Mouse (Mus musculus) intestine, embryonic 15.5 days (tissue): Measurements from ENCODE around the gene Ropn1l. TPM values are rescaled to one million over a fixed set of nuclear protein-coding genes. Genes with fewer than 3 reads are reported as not detected.

Source experiments
- ATAC-seq: fragments of 200-750 bp; cut with Nextera tagmentation; 2 replicates; pipeline ENCODE4 v1.8.0; 2017; ENCODE audit warnings: moderate TSS enrichment, moderate library complexity
- H3K27ac ChIP-seq: fragments of 300-500 bp; sonication (generic); 2 replicates; pipeline ENCODE4 v1.5.1; 2015; ENCODE audit warnings: mild to moderate bottlenecking, inconsistent platforms
- H3K27me3 ChIP-seq: fragments of 300-500 bp; sonication (generic); replicated peaks from 2 replicates; pipeline ENCODE4 v1.6.1; 2015; ENCODE audit warnings: inconsistent platforms
- H3K36me3 ChIP-seq: fragments of 300-500 bp; sonication (generic); 2 replicates; pipeline ENCODE4 v1.6.1; 2015; ENCODE audit warnings: inconsistent platforms
- H3K4me1 ChIP-seq: fragments of 300-500 bp; sonication (generic); replicated peaks from 2 replicates; pipeline ENCODE4 v1.6.1; 2015; ENCODE audit warnings: inconsistent platforms
- H3K4me2 ChIP-seq: fragments of 300-500 bp; sonication (generic); replicated peaks from 2 replicates; pipeline ENCODE4 v1.6.1; 2015; ENCODE audit warnings: mild to moderate bottlenecking, inconsistent platforms
- H3K4me3 ChIP-seq: fragments of 300-500 bp; sonication (generic); replicated peaks from 2 replicates; pipeline ENCODE4 v1.5.1; 2015; ENCODE audit warnings: inconsistent platforms
- H3K9ac ChIP-seq: fragments of 300-500 bp; sonication (generic); 2 replicates; pipeline ENCODE4 v1.6.1; 2015; ENCODE audit warnings: inconsistent platforms
- H3K9me3 ChIP-seq: fragments of 300-500 bp; sonication (generic); 2 replicates; pipeline ENCODE4 v1.6.1; 2016; ENCODE audit warnings: inconsistent platforms
- WGBS: fragments of 180-500 bp; shearing (Covaris S2); methylation state at CpG from one replicate; pipeline ENCODE4 v1.1.7; 2015; 5-methylcytosine and 5-hydroxymethylcytosine counted together
- polyA plus RNA-seq: library from polyadenylated mRNA; unstranded; fragments of >200 nt; fragmentation: Nextera tagmentation; extraction: Ambion mirVana; gene quantifications from 2 replicates; pipeline ENCODE4 v1.2.1, GENCODE M21; 2015

The Ropn1l gene
- polyA plus RNA-seq, 1 experiment from 2014 or later = 2.3 TPM

DNA sequence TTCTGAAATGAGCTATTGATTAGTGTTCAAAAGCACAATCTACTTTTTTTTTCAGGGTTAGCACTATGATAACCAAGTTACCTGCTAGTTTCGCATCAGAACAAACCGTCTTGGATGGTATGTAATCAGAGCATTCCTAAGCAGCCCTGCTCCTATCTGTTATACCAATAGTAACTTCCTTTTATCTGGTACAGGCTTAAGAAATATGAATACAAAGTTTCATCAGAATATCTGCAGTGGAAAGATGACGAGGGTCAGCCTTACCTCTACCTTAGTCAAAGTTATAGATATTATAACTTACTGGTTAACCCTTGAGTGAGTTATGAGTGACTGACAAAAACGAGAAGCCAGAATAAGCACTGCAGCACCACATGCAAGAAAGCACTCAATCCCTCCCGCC is 12.8 kb upstream of the Ropn1l start:
- H3K27ac ChIP-seq = no peak overlapping the region
- no peak overlapping the region for H3K4me3 ChIP-seq
- 89% methylated on average over 5 of the region's 5 CpGs for WGBS
- H3K4me2 ChIP-seq = no peak overlapping the region
- H3K9me3 ChIP-seq = no peaks in the 10 kb centered on the region
- no peaks in the 10 kb centered on the region for H3K4me1 ChIP-seq
- H3K27me3 ChIP-seq = no peaks in the 10 kb centered on the region
- no peak overlapping the region for H3K9ac ChIP-seq
- peaks cover 34% of the 10 kb centered on the region for H3K36me3 ChIP-seq
- ATAC-seq = no peak

DNA sequence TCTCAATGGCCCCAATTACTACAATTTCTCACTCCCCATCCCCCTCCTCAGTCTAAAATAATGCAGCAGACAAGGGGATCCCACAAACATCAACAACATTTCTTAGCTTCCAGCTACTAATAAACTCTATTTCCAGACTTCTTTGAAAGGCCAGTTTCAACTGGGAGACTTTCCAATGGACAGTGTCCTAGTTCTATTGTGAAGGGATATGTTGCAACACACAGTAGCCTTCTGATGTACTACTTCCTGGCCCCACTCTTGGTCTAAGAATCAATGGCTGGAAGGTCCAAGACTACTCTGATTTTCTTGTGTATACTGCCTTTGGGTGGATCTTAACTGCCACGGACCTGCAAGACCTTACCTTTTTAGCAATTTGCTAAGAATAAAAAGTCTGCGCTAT is 12.3 kb upstream of the Ropn1l start:
- Histone ChIP-seq H3K4me1 (no peaks in the 10 kb centered on the region), H3K27me3 (no peaks in the 10 kb centered on the region), H3K4me3 (no peak overlapping the region), H3K9me3 (no peaks in the 10 kb centered on the region), H3K36me3 (peaks cover 34% of the 10 kb centered on the region), H3K27ac (no peak overlapping the region), H3K9ac (no peak overlapping the region), H3K4me2 (no peak overlapping the region)
- no peak for ATAC-seq
- WGBS = 93% methylated on average over 2 of the region's 2 CpGs

DNA sequence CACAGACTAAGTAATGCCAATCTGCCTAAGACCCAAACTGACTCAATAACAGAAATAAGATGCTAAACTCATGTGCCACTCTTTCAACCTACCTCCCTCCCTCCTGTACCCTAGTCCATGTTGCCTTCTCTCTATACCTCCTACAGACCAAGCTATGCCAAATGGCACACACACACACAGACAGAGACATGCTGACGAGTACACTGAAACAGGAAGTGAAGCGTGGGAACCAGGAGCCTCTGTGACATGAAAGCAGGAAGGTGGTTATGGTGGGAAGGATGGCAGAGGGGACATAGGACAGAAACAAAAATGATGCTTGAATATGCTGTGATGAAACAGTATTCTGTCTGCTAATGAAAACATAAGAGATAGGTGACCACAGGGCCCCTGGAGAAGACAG is 7.0 kb upstream of the Ropn1l start:
- peaks cover 28% of the 10 kb centered on the region for H3K36me3 ChIP-seq
- H3K9ac ChIP-seq = no peak overlapping the region
- H3K27ac ChIP-seq = no peak overlapping the region
- no peak for ATAC-seq
- H3K9me3 ChIP-seq = no peaks in the 10 kb centered on the region
- 86% methylated on average over 2 of the region's 2 CpGs for WGBS
- H3K4me3 ChIP-seq = no peak overlapping the region
- H3K4me1 ChIP-seq = no peaks in the 10 kb centered on the region
- H3K4me2 ChIP-seq = no peak overlapping the region
- no peaks in the 10 kb centered on the region for H3K27me3 ChIP-seq

GRCm38 (mm10) chr15:31458081-31458480 is 4.5 kb upstream of the Ropn1l start:
- no peak overlapping the region for H3K27ac ChIP-seq
- no peak overlapping the region for H3K4me2 ChIP-seq
- no peak overlapping the region for H3K4me3 ChIP-seq
- no peaks in the 10 kb centered on the region for H3K27me3 ChIP-seq
- no peaks in the 10 kb centered on the region for H3K4me1 ChIP-seq
- no peaks in the 10 kb centered on the region for H3K9me3 ChIP-seq
- H3K9ac ChIP-seq = no peak overlapping the region
- H3K36me3 ChIP-seq = peaks cover 20% of the 10 kb centered on the region
- no peak for ATAC-seq
- WGBS = 84% methylated on average over 7 of the region's 7 CpGs

GRCm38 (mm10) chr15:31456381-31456780 is 2.8 kb upstream of the Ropn1l start:
- WGBS = 86% methylated on average over 5 of the region's 5 CpGs
- Histone ChIP-seq H3K9ac (no peak overlapping the region), H3K4me1 (0 out of 2 replicates have a peak, but pooled peaks cover 3% of the 10 kb centered on the region), H3K27ac (no peak overlapping the region), H3K4me2 (no peak overlapping the region), H3K36me3 (peaks cover 12% of the 10 kb centered on the region; the same call in 1 of the 2 replicates), H3K9me3 (no peaks in the 10 kb centered on the region), H3K27me3 (no peaks in the 10 kb centered on the region), H3K4me3 (no peak overlapping the region)
- no peak for ATAC-seq

- Histone ChIP-seq H3K9ac (no peak overlapping the region), H3K27me3 (no peaks in the 10 kb centered on the region), H3K4me1 (0 out of 2 replicates have a peak, but pooled peaks cover 3% of the 10 kb centered on the region), H3K9me3 (no peaks in the 10 kb centered on the region), H3K4me3 (no peak overlapping the region), H3K36me3 (peaks cover 9% of the 10 kb centered on the region; the same call in 1 of the 2 replicates), H3K4me2 (no peak overlapping the region), H3K27ac (no peak overlapping the region)
- 73% methylated on average over 7 of the region's 7 CpGs for WGBS
- no peak for ATAC-seq
Observed at GRCm38 (mm10) chr15:31454861-31455295, 1.3 kb upstream of the Ropn1l start.

- H3K27ac ChIP-seq = no peak overlapping the region
- H3K9ac ChIP-seq = no peak overlapping the region
- 0 out of 2 replicates have a peak, but pooled peaks cover 3% of the 10 kb centered on the region for H3K4me1 ChIP-seq
- peaks cover 6% of the 10 kb centered on the region; the same call in 1 of the 2 replicates for H3K36me3 ChIP-seq
- H3K4me2 ChIP-seq = peak overlapping the region; percentile 87
- no peaks in the 10 kb centered on the region for H3K9me3 ChIP-seq
- peak overlapping the region; percentile 65; the same call in 1 of the 2 replicates for H3K4me3 ChIP-seq
- 47% methylated on average over 10 of the region's 10 CpGs for WGBS
- H3K27me3 ChIP-seq = no peaks in the 10 kb centered on the region
- no peak for ATAC-seq
Observed at GRCm38 (mm10) chr15:31454096-31454860, 741 bp upstream of the Ropn1l start.

DNA sequence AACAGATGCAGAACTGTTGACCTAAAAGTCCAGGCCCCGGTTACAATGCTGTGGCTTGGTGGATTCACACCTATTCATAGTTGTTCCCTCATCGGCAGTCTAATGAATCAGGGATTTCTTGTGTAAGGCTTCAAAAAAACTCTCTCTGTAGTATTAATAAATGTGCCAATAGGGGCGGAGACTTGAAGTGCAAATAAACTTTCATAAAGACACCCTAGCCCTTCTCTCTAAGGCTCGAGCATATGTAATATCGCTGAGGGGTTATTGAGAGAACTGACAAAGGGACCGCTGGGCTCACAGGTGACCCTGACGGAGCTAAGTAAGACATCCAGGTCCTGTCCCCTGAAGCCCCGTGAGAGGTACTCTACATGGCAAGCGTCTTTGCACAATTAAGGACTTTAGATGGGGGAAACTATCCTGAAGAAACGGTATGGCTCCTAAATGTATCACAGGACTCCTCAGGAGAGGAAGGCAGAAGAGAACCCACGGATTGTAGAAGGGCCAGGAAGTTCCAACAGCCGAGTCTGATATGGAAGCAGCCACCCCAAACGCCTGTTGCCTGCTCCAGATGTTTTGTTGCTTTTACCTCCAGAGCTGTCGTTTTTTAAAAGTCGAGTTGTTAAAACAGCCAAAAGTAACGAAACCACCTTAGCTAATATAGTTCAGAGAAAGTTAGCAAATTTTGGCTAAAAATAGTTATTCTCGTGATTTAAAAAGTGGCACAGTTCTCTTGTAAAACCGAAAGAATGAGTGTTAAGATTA is 1.0 kb downstream of the Ropn1l start:
- H3K27ac ChIP-seq = 0 out of 2 replicates have a peak overlapping the region, but pooled peaks have one; percentile 86
- H3K27me3 ChIP-seq = no peaks in the 10 kb centered on the region
- H3K9me3 ChIP-seq = no peaks in the 10 kb centered on the region
- H3K4me3 ChIP-seq = peak overlapping the region; percentile 65
- H3K4me1 ChIP-seq = 0 out of 2 replicates have a peak, but pooled peaks cover 3% of the 10 kb centered on the region
- peak overlapping the region; percentile 68 for H3K9ac ChIP-seq
- WGBS = 50% methylated on average over 18 of the region's 18 CpGs
- ATAC-seq = no peak
- H3K4me2 ChIP-seq = peak overlapping the region; percentile 87
- H3K36me3 ChIP-seq = no peaks in the 10 kb centered on the region

GRCm38 (mm10) chr15:31449772-31450171 is 3.8 kb downstream of the Ropn1l start:
- ATAC-seq = no peak
- H3K9me3 ChIP-seq = no peaks in the 10 kb centered on the region
- no peak overlapping the region; the same call in 1 of the 2 replicates for H3K9ac ChIP-seq
- no peaks in the 10 kb centered on the region for H3K36me3 ChIP-seq
- no peak overlapping the region for H3K4me3 ChIP-seq
- WGBS = 6% methylated on average over 2 of the region's 2 CpGs
- H3K4me2 ChIP-seq = no peak overlapping the region
- no peak overlapping the region for H3K27ac ChIP-seq
- H3K4me1 ChIP-seq = 0 out of 2 replicates have a peak, but pooled peaks cover 3% of the 10 kb centered on the region
- no peaks in the 10 kb centered on the region for H3K27me3 ChIP-seq

DNA sequence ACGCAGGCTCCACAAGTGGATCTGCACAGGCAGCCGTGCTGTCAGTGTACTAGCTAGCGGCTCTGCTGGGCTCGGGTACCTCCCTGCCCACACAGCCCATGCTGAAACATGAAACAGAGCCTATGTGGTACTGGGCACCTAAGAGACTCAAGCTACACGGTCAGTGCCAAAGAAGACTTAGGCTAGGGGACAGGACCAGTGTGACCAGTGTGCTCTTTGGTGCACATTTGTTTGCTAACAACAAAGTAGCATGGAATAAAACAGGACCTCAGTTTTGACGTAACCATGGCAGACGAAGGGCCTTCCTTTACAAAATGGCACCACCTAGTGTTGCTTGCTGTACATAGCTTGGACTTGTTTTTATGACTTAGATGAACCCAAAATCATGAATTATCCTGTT is 6.4 kb downstream of the Ropn1l start:
- no peaks in the 10 kb centered on the region for H3K4me1 ChIP-seq
- H3K4me2 ChIP-seq = no peak overlapping the region
- H3K9ac ChIP-seq = no peak overlapping the region
- H3K27me3 ChIP-seq = no peaks in the 10 kb centered on the region
- H3K9me3 ChIP-seq = no peaks in the 10 kb centered on the region
- H3K4me3 ChIP-seq = no peak overlapping the region
- H3K27ac ChIP-seq = no peak overlapping the region
- WGBS = 42% methylated on average over 7 of the region's 7 CpGs
- no peaks in the 10 kb centered on the region for H3K36me3 ChIP-seq
- ATAC-seq = peak; percentile 54

DNA sequence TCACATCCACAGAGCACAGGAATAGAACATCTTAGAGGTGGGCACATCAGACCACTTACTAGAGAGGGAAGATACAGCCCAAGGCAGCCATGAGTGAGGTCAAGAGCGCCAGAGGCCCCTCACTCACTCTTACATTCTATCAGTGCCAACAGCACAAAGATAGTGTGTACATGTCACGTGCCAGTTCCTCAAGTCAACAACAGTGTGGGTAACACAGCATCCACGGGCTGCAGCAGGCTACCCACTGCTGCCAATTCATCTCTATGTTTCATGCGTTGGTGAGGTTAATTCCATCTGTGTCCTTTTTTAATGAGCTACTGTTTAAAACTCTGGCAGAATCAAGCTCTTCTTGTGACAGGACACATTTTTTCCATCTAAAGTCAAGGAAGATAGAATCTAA is 10.8 kb downstream of the Ropn1l start:
- Histone ChIP-seq H3K4me1 (no peaks in the 10 kb centered on the region), H3K9ac (no peak overlapping the region), H3K27ac (no peak overlapping the region), H3K27me3 (no peaks in the 10 kb centered on the region), H3K9me3 (no peaks in the 10 kb centered on the region), H3K4me2 (no peak overlapping the region), H3K36me3 (no peaks in the 10 kb centered on the region), H3K4me3 (no peak overlapping the region)
- WGBS = 91% methylated on average over 4 of the region's 4 CpGs
- ATAC-seq = no peak

DNA sequence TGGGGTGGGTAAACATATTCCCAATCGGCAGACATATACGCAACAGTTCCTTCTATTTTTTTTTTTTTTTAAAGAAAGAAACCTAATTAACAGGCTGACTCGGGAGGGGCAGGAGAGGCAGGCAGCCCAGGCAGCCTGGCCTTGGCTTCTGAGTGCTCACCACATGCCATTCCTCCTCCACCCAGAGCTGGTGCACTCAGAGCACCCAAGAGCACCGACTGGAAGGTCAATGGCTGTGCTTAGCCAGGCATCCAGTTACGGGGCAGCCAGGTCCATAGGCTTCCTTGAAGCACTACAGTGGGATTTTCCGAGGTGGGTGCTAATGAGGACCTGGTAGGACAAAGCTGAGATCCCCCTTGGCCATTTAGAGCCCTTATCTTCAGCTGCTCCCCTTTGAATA is 11.5 kb downstream of the Ropn1l start:
- Histone ChIP-seq H3K27me3 (no peaks in the 10 kb centered on the region), H3K4me1 (no peaks in the 10 kb centered on the region), H3K4me3 (no peak overlapping the region), H3K9me3 (no peaks in the 10 kb centered on the region), H3K4me2 (no peak overlapping the region), H3K36me3 (no peaks in the 10 kb centered on the region), H3K27ac (no peak overlapping the region), H3K9ac (no peak overlapping the region)
- WGBS = 69% methylated on average over 6 of the region's 6 CpGs
- no peak for ATAC-seq
